Mouse (Mus musculus) ES-Bruce4 (cell line): Measurements from ENCODE around the gene Dhdh.

Experiments used
- CTCF ChIP-seq: IDR thresholded peaks from one replicate; pipeline ENCODE4 v1.8.1; 2011; ENCODE audit warnings: low read depth, low read length
- POLR2A ChIP-seq: IDR thresholded peaks from one replicate; pipeline ENCODE4 v1.8.1; 2011; ENCODE audit warnings: low read length; ENCODE audit not compliant: insufficient read depth

GRCm38 (mm10) chr7:45470869-45471268, 17.7 kb downstream of the Dhdh start:
- TF ChIP-seq CTCF (no peak), POLR2A (no peak)
